Mouse (Mus musculus): ENCODE results near the gene Prpf31. TPM values are rescaled to one million over a fixed set of nuclear protein-coding genes. Genes with fewer than 3 reads are reported as not detected.
"Not testable (repeated sequence)": the region's sequence is repeated elsewhere in the genome, so short reads cannot be mapped to it uniquely, and the experiment has no call there.

Gene Prpf31
- 10 to 100 TPM; 54.7 to 59.0 TPM for total RNA-seq (2021)
- long read RNA-seq, experiment 1, transcript Prpf31-201 (14 exons, 3,144 nt): major isoform, 67 of 78 reads
- long read RNA-seq, experiment 1, partial matches to known transcripts: 8 of 78 reads
- long read RNA-seq, experiment 1, other reads (novel, unspliced or antisense): 2 of 78 reads
- long read RNA-seq, experiment 2, transcript Prpf31-205 (3 exons, 827 nt): minor isoform, 5 of 147 reads
- long read RNA-seq, experiment 2, transcript Prpf31-201 (14 exons, 3,144 nt): major isoform, 116 of 147 reads
- long read RNA-seq, experiment 2, partial matches to known transcripts: 12 of 147 reads
- long read RNA-seq, experiment 2, other reads (novel, unspliced or antisense): 14 of 147 reads

DNA sequence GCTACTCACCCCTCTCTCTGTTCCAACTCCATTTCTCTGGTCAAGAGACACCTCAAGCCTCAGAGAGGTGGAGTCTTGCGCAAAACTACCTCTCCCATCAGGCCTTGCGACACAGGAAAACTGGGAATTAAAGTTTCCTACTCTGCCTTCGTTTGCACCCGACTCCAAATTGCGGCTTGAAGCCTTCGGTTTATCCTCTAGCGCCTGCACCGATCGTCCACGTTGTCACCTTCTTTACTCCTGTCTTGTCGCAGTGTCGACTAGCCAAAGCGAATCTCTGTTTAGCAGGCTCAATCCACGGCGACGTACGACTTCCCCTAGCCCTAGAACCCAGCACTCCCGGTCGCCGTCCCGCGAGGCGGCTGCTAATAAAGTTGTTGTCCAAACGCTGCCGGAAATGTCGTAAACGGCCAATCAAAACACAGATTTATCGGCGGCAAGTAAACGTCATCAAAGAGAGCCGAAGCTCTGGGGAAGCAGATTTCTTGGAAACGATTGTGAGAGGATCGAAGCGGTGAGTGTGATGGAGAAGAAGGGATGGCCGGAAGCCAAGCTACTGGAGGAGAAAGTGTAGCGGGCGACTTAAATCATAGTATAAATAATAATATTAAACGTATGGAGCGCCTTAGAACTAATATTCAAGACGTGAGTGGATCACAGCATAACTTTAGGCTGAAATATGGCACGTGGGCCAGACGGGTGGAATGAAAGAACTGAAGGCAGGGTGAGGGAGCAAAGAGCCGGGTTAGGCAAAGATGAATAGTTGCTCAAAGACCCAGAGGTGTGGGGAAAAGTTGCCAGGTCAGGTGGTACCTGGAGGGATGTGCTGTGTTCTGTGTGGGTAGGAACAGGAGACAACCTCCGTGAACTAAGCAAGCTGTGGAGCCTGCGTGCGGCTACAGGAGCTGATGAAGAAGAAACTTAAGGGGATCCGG is at the start of gene Prpf31, which contains the start of gene Tfpt:
Prpf31 (plus strand) TSS at position 443 of the 935 bp plus-strand sequence.
Tfpt (minus strand) TSS at position 387 of the 935 bp plus-strand sequence.
- peak; percentile 74 to 80 for DNase-seq (ENCODE audit: low spot score in 2 of 2)

DNA sequence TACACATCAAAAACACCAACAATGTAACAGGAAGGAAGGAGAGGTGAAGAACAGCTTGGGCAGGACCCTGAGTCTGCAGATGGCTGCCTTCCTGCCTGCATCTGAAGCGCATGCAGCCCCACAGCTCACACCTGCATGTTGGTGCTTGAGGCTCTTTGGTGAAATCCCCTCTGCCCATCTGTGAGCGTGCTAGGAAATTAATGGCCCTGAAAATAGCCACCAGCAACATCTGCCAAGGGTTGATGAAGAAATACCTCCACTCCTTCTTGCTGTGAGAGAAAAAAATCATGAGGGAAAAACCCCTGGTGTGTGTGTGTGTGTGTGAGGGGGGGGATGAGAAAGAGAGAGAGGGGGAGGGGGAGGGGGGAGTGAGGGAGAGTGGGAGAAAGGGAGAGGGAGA is 49.8 kb upstream of the Prpf31 start:
- no peak for DNase-seq (ENCODE audit: low spot score in 2 of 2)

DNA sequence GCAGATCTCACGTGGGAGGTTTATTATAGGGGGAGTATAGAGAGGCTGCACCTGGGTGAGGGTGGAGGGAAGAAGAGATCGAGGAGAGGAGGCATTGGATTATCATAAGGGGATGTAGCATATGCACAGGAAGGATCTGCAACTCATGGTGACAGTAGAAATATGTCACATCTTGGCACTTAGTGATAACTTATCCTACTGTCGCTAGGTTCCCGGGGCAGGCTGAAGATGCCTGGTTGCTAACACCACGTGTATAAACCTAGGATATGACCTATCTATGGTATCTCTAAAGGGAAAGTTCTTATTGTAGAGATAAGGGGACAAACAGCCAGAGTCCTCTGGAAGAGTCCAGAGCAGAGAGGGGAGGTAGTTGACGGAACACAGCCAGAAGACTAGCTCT is 44.0 kb upstream of the Prpf31 start:
- DNase-seq (ENCODE audit: low spot score in 2 of 2): no peak

DNA sequence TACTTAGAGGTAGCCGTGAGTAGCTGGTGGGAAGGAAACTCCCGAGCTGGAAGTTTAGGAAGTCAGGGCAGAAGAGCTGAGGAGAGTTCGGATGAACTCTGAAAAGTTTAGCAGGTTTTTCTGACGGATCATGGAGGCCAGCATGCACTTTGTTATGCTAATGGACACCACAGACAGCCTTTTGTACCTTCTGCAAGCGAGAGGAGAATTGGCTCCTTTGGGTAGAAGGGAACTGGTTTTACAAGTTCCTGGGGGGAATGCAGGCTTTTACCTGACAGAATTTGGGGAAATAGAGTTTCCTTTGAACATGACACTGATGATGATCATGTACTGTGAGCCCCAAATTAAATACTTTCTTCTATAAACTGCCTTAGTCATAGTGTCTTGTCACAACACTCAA is 43.5 kb upstream of the Prpf31 start:
- no peak for DNase-seq (ENCODE audit: low spot score in 2 of 2)

DNA sequence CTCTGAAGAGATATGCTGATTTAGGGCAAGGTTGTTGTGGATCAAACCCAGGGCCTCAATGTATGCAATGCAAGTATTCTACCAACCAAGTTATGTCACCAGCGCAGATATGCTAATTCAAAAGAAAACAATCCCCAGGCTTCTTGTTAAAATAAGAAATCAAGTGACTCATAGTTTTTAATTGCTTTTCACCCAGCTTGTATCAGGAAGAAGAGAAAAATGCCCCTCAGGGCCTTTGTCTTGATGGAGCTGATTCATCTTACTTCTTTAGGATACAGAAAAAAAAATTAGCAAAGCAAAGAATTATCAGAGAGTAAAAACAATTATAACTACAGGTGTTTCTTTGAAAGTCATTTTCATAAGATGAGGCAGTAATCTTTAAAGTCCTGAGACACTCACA is 42.5 kb upstream of the Prpf31 start:
- DNase-seq (ENCODE audit: low spot score in 2 of 2): no peak

DNA sequence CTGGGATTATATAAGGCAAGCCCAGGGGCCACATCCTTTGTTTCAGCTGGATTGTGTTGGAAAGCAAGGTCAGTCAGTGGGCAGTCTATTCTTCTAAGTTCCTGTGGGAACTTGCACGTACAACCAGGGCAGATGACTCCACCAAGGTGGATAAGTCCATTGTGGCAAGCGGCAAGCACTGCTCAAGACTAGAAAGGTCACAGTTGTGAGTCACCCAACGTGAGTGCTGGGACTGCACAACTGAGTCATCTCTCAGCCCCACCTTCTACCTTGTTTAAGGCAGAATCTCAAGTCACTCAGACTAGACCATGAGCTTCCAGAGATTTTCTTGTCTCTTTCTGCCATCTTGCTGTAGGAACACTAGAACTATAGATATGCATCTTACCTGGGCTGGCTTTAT is 39.2 kb upstream of the Prpf31 start:
- no peak for DNase-seq (ENCODE audit: low spot score in 2 of 2)

DNA sequence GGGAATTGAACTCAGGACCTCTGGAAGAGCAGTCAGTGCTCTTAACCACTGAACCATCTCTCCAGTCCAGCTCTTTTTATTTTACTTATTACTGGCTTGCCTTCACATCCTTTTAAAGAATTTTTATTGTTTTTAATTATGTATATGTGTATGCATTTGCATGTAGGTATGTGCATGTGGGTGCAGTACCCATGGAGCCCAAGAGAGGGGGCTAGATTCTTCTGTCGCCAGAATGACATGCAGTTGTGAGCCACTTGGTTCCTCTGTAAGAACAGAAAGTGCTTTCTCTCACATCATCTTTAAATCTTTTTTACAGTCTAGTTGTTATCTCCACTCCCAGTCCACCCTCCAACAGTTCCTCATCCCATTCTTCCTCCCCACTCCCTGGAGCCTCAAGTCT is 38.3 kb upstream of the Prpf31 start:
- no peak for DNase-seq (ENCODE audit: low spot score in 2 of 2)

DNA sequence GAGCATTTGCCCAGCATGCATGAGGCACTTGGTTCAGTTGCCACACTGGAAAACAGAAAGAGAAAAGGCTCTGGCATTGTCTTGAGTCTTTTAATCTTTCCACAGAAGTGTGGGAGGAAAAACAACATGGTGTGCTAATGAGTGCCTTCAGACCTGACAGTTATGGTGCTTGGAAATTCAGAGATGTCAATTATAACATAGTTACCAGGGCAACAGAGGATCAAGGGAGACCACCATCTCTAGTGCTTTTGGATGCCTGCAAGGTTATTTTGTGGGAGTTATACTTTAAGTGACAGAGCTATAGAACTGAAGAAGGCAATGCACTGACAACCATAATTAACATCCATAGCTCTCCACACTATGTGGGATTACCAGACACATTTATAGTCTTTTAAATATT is 35.9 kb upstream of the Prpf31 start:
- no peak for DNase-seq (ENCODE audit: low spot score in 2 of 2)

DNA sequence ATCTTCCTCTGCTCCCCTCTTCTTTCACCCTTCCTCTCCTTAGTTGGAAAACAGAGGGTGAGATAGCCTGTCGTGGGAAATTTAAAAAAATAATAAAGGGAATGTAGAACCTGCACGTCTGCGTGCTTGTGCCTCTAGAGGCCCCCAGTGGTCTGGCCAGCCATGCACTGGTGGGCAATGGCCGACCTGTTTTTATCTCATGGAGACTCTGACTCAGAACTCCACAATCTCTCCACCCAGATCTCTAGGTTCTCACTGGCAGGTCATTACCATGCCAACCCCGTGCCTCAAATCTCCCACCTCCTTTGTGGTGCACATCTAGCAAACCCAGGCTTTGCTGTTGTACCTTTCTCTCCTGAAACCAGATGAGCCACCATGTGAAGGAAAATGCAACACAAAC is 35.1 kb upstream of the Prpf31 start:
- DNase-seq (ENCODE audit: low spot score in 2 of 2): no peak

DNA sequence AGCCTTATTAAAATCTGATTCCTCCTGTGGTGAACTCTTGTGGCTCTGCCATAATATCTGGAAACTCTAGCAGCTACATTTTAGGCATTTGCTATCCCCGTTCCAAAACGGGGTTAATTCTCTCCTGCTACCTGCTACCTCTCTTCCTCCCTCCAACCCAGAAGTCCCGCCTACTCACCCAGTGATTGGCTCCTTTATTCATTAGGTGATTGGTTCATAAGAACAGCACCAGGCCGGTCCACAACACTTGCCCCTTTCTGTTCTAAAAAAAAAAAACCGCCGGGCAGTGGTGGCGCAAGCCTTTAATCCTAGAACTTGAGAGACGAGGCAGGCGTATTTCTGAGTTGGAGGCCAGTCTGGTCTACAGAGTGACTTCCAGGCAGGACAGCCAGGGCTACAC is 34.6 kb upstream of the Prpf31 start:
- no peak for DNase-seq (ENCODE audit: low spot score in 2 of 2)

DNA sequence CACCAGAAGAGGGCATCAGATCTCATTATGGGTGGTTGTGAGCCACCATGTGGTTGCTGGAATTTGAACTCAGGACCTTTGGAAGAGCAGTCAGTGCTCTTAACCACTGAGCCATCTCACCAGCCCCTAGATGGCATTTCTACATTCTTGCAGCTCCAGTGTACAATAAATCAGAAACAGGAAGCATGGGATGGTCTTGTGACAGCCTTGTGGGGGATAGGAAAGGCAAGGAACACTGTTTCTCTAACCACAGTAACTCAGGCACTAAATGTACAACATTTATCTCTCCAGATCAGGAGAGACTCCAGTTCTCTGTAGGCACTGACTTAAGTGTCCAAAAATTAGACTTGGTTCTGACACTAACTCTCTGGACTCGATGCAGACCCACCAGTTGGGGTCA is 32.0 kb upstream of the Prpf31 start:
- DNase-seq (ENCODE audit: low spot score in 2 of 2): not testable (repeated sequence)

DNA sequence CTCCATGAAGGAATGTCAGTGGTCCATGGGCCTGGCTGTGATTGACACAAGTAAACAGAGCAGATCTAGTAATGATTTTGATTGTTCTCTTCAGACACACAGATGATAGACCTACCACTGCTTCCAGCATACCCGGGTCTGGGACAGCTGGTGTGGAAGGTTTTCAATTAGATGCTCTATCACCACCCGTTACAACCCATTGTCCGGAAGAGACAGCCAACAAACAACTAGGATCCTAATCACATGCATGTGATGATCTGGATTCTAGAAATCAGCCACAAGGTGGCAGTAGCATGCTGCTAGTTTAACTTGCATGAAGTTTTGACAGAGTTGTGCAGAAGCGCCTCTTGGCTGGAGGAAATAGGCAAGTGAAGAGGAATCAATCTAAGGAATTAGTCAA is 28.7 kb upstream of the Prpf31 start:
- DNase-seq (ENCODE audit: low spot score in 2 of 2): peak in 1 of 2 experiments; percentile 21

DNA sequence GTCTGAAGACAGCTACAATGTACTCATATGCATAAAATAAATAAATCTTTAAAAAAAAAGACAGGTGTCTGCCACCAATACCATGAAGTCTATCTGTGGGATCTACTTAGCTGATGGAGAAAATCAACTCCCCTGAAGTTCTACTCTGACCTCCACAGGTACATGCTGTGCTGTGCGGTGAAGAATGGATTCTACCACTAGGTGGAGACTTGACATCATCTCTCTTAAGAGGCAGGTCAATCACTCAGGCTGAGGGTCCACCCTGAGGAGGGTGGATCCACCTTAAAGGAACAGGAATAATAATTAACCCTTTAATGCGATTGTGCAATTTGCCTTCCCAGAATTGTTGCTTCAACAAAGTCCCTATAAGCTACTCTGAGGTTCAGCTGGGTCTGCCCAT is 23.0 kb upstream of the Prpf31 start:
- no peak for DNase-seq (ENCODE audit: low spot score in 2 of 2)

DNA sequence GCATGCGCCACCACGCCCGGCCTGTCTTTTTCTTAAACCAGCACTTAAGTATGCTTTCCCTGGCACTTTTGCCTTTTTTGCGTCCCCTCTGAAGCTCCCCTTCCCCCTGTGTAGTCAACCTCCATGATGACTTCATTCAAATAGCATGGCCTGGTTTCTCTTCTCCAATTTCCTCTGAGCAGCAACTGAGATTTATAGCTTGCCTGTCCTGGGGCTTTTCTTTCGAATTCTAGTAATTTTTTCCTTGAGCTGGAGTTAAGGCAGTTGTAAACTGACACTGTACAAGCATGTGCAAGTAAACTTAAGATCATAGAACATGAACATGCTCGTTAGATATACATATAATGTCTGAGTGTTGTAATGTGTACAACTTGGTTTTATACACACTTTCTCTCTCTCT is 22.4 kb upstream of the Prpf31 start:
- no peak for DNase-seq (ENCODE audit: low spot score in 2 of 2)

DNA sequence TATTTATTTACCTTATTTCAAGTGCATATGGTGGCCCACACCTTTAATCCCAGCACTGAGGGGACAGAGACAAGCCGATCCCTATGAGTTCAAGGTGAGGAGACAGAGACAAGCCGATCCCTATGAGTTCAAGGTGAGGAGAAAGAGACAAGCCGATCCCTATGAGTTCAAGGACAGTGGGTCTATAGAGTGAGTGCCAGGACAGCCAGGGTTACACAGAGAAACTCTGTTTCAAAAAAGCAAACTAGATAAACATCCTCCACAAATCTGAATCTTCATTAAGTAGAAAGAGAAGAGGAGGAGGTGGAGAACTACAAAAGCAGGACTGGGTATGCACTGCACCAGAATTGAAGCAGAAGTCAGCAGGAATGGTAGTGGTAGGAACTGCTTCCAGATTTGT is 21.1 kb upstream of the Prpf31 start:
- DNase-seq (ENCODE audit: low spot score in 2 of 2): no peak

DNA sequence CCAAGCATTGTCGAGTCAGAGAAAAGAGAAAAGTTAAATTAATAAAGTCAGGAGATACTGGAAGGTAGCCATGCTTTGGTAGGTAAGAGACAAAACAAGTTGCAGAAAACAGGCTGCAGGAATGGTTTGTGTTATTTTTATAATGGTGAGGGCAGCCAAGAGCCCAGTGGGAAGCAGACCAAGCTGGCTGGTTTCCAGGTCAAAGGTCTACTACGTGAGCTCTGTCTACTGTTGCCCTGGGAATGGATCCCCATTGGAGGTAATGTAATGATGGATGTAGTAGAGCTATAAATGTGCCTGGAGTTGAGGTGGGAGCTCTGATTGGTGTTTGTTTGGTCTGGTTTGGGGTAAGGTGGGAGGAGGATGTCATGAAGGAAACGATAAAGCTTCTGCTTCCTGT is 20.7 kb upstream of the Prpf31 start:
- no peak for DNase-seq (ENCODE audit: low spot score in 2 of 2)

DNA sequence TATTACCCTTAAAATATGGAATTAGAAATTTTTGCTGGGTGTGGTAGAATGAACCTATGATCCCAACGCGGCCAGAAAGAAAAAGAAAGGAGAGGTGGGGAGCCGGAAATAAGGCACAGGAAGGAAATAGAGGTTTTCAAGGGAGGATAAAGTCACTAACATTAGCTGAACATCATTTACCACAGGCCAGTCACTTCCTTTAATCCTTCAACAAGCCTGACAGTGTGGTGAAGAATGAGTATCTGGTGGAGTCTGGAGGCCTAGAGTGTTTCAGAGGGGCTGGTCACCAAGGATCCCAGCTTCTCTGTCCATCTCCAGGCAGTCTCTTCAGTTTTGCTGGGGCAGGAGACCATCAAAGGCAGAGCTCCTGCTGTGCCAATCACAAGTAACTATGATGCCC is 19.3 kb upstream of the Prpf31 start:
- DNase-seq (ENCODE audit: low spot score in 2 of 2): no peak

DNA sequence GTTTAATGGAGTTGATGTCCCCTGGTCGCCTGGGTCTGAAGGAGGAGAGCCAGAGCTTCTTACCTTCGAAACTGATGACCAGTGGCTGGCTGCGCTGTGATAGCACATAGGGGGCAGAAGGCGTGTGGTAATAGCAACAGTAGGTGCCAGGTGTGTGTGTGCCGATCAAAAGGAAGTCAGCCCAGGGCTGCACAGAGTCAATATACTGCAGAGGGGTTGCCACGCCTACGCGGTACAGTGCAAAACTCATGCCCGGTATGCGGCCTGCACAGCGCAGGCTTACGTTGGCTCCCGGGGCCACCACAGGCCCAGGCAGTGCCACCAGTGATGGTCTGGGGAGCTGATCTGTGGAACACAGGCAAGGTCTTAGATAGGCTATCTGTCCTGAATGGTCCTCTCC is 18.8 kb upstream of the Prpf31 start:
- DNase-seq (ENCODE audit: low spot score in 2 of 2): no peak

DNA sequence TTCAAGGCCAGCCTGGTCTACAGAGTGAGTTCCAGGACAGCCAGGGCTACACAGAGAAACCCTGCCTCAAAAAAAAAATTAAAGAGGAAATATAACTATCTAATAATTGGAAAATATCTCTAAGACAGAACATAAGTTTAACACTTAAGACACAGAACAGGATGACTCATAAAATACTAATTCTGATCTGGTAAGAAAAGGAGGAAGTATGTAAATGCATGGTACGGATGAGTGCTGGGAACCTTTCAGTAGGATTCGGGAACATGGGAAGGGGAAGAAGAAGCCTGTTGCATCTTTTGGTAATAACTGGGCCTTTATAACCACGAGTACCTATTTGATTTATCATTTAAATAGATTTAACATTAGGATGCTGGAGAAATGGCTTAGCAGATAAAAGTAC is 15.8 kb upstream of the Prpf31 start:
- DNase-seq (ENCODE audit: low spot score in 2 of 2): no peak

DNA sequence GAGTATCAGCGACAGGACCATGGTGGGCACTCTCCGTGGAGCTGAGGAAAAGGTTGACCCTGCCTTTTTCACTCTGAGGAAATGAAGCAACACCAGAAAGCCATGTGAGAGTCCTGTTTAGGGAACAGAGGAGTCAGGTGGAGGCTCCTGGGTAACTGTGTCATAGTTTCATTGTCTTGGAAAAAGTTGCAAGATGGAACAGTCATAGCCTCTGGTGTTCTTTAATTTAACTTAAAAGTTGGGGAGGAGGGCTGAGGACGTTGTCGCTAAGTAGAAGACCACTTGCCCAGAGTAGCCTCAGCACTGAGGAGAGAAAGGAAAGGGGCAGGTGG is 13.8 kb upstream of the Prpf31 start, which contains the start of gene Oscar:
Oscar (minus strand) TSS at position 101 of the 332 bp plus-strand sequence.
- DNase-seq (ENCODE audit: low spot score in 2 of 2): no peak

DNA sequence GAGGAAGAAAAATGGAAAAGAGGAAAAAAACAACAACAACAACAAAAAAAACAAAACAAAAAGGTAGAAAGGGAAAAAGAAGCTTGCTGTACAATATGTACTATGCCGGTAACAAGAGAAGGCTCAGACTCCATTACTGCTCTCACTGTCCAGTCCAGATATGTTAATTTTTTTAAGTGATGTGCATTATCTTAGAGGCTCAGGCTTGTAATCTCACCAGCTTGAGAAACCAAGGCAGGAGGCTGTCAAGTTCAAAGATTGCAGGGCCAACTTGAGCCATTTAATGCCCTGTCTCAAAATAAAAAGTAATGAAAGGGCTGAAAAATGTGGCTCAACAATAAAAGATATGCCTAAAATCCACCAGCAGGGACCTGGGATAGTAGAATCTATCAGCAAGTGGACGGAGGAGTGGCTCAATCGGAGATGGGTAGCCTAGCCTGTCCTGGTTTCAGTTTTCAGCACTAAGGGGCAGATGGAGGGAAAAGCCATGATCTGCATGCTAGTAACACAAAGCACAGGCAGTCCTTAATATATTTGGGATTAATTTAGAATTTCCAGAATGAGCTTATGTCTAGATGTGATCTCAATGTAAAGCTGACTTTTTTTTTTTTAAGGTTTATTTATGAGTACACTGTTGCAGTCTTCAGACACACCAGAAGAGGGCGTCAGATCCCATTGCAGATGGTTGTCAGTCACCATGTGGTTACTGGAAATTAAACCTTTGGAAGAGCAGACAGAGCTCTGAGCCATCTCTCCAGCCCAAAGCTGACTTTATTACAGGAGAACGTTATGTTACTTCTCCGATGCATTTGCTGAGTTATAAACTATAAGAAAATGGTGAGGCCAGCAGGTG is 13.2 kb upstream of the Prpf31 start:
- no peak for DNase-seq (ENCODE audit: low spot score in 2 of 2)

Data from adrenal gland, postnatal 4 days (tissue).